8 mouse cellular contexts compared by ENCODE assay signal in genomic region chr2:153444254-153445136, GRCm38 (mm10). TPM values are rescaled to one million over a fixed set of nuclear protein-coding genes. Genes with fewer than 3 reads are reported as not detected.
DNase-seq lines count a peak whose midpoint lies in the region; ATAC-seq and TF ChIP-seq lines count a peak whose summit lies in the region.

No protein-coding gene starts in this region.

- no peaks in the 10 kb centered on the region; the same call in 1 of the 2 replicates for H3K36me3 ChIP-seq in liver, embryonic 11.5 days (ENCODE audit: control insufficient read depth, insufficient read depth, low read length)
- H3K36me3 ChIP-seq in splenic B cell, adult 2 months (ENCODE audit: control insufficient read depth, insufficient read depth, low read length, poor library complexity, severe bottlenecking), result no peaks in the 10 kb centered on the region

- no peak for TF ChIP-seq POLR2A in cerebellum, adult 2 months (IDR thresholded peaks at IDR 0.05; ENCODE audit: borderline replicate concordance, insufficient read depth, low read length)

- peak overlapping the region; percentile 71 for H3K9ac ChIP-seq in liver, embryonic 11.5 days (ENCODE audit: low read depth, low read length)

- peak overlapping the region; percentile 54 for H3K4me3 ChIP-seq in cerebellum, adult 2 months (replicated peaks; ENCODE audit: insufficient read depth, low read depth, low read length)
- peak overlapping the region; percentile 79 for H3K4me3 ChIP-seq in liver, embryonic 11.5 days (ENCODE audit: low read depth, low read length)

- no peaks in the 10 kb centered on the region for H3K27me3 ChIP-seq in cerebellum, adult 2 months (ENCODE audit: control insufficient read depth, insufficient read depth, low read length)
- no peaks in the 10 kb centered on the region for H3K27me3 ChIP-seq in liver, embryonic 11.5 days (replicated peaks; ENCODE audit: control insufficient read depth, insufficient read depth, low read length)
- peaks cover 6% of the 10 kb centered on the region for H3K27me3 ChIP-seq in splenic B cell, adult 2 months (ENCODE audit: control insufficient read depth, insufficient read depth, low read length, poor library complexity, severe bottlenecking)

- 1% methylated on average over 47 of the region's 64 CpGs for WGBS in cerebellum, adult 2 months
- 1% methylated on average over 33 of the region's 64 CpGs for WGBS in liver, embryonic 11.5 days

- no peak for TF ChIP-seq CTCF in cerebellum, adult 2 months (IDR thresholded peaks at IDR 0.05; ENCODE audit: borderline replicate concordance, insufficient read depth, low read depth, low read length)

- H3K27ac ChIP-seq in cerebellum, adult 2 months (ENCODE audit: insufficient read depth, low read length), result no peak overlapping the region
- peak overlapping the region; percentile 88 for H3K27ac ChIP-seq in liver, embryonic 11.5 days (ENCODE audit: low read depth, low read length)

- DNase-seq in cerebellum, adult 2 months, result peak; percentile 38 to 50
- DNase-seq in cerebellum, adult 8-10 months, result no peak
- DNase-seq in embryo, embryonic 9.5 days (ENCODE audit: extremely low spot score), result peak; percentile 87
- DNase-seq in heart, adult 18-20 months, result peak; percentile 71 to 75
- peak; percentile 75 for DNase-seq in kidney, adult 18-20 months
- DNase-seq in liver, embryonic 11.5 days (ENCODE audit: low spot score), result peak; percentile 84
- DNase-seq in splenic B cell, adult 2 months (ENCODE audit: low read depth, low spot score), result peak; percentile 43

- peaks cover 4% of the 10 kb centered on the region; the same call in 1 of the 2 replicates for H3K4me1 ChIP-seq in cerebellum, adult 2 months (ENCODE audit: control insufficient read depth, insufficient read depth, low read length)
- H3K4me1 ChIP-seq in liver, embryonic 11.5 days (replicated peaks; ENCODE audit: control insufficient read depth, insufficient read depth, low read length), result peaks cover 57% of the 10 kb centered on the region

- peak overlapping the region; percentile 98 for H3K4me2 ChIP-seq in liver, embryonic 11.5 days

- H3K9me3 ChIP-seq in liver, embryonic 11.5 days (ENCODE audit: control insufficient read depth, low read length), result no peaks in the 10 kb centered on the region

- ATAC-seq in liver, embryonic 11.5 days (replicated peaks; ENCODE audit: low FRiP score), result peak; percentile 73
- peak; percentile 24; the same call in 1 of the 2 replicates for ATAC-seq in monocyte, adult 5-6 weeks (replicated peaks; ENCODE audit: insufficient number of reproducible peaks, low FRiP score, low TSS enrichment, poor library complexity, severe bottlenecking)

RNA-seq across cellular contexts. Expression of gene 4930404H24Rik, which starts 48.1 kb away (rescaled TPM):
- polyA plus RNA-seq in cerebellum, adult 2 months (2012; rRNA removed), result not detected in 2 replicates
- total RNA-seq in heart, adult 18-20 months (2021), result not detected
- polyA plus RNA-seq in liver, embryonic 11.5 days (2014; fragmentation: Nextera tagmentation; extraction: Ambion mirVana), result not detected in 2 replicates
- total RNA-seq in monocyte, adult 5-6 weeks (2017), result not detected in 3 replicates
